Mouse (Mus musculus) liver, embryonic 15.5 days (tissue): ENCODE measurements around the gene Ddhd1. TPM values are rescaled to one million over a fixed set of nuclear protein-coding genes. Genes with fewer than 3 reads are reported as not detected.

Source experiments
- ATAC-seq: fragments of 200-750 bp; cut with Nextera tagmentation; 2 replicates; pipeline ENCODE4 v1.8.0; 2017; ENCODE audit warnings: moderate number of reproducible peaks, mild to moderate bottlenecking, moderate library complexity; ENCODE audit not compliant: insufficient read depth
- H3K27ac ChIP-seq: fragments of 300-500 bp; sonication (generic); replicated peaks from 2 replicates; pipeline ENCODE4 v1.5.1; 2015; ENCODE audit warnings: mild to moderate bottlenecking, inconsistent platforms
- H3K27me3 ChIP-seq: fragments of 300-500 bp; sonication (generic); 2 replicates; pipeline ENCODE4 v1.6.1; 2015; ENCODE audit warnings: mild to moderate bottlenecking, inconsistent platforms
- H3K36me3 ChIP-seq: fragments of 300-500 bp; sonication (generic); replicated peaks from 2 replicates; pipeline ENCODE4 v1.6.1; 2015; ENCODE audit warnings: moderate library complexity, mild to moderate bottlenecking, inconsistent platforms
- H3K4me1 ChIP-seq: fragments of 300-500 bp; sonication (generic); replicated peaks from 2 replicates; pipeline ENCODE4 v1.6.1; 2015; ENCODE audit warnings: inconsistent platforms
- H3K4me2 ChIP-seq: fragments of 300-500 bp; sonication (generic); 2 replicates; pipeline ENCODE4 v1.6.1; 2015; ENCODE audit warnings: moderate library complexity, mild to moderate bottlenecking, inconsistent platforms
- H3K4me3 ChIP-seq: fragments of 300-500 bp; sonication (generic); replicated peaks from 2 replicates; pipeline ENCODE4 v1.5.1; 2015; ENCODE audit warnings: mild to moderate bottlenecking, inconsistent platforms
- H3K9ac ChIP-seq: fragments of 300-500 bp; sonication (generic); 2 replicates; pipeline ENCODE4 v1.6.1; 2015; ENCODE audit warnings: moderate library complexity, mild to moderate bottlenecking, inconsistent platforms
- H3K9me3 ChIP-seq: fragments of 300-500 bp; sonication (generic); replicated peaks from 2 replicates; pipeline ENCODE4 v1.6.1; 2016; ENCODE audit warnings: inconsistent platforms
- WGBS: fragments of 180-500 bp; shearing (Covaris S2); methylation state at CpG from one replicate; pipeline ENCODE4 v1.1.7; 2015; ENCODE audit warnings: mixed read lengths; ENCODE audit not compliant: insufficient replicate concordance; 5-methylcytosine and 5-hydroxymethylcytosine counted together
- polyA plus RNA-seq: library from polyadenylated mRNA; unstranded; fragments of >200 nt; fragmentation: Nextera tagmentation; extraction: Ambion mirVana; gene quantifications from 2 replicates; pipeline ENCODE4 v1.2.1, GENCODE M21; 2015

Ddhd1 gene
- polyA plus RNA-seq, 1 experiment from 2014 or later, result 6.9 TPM

DNA sequence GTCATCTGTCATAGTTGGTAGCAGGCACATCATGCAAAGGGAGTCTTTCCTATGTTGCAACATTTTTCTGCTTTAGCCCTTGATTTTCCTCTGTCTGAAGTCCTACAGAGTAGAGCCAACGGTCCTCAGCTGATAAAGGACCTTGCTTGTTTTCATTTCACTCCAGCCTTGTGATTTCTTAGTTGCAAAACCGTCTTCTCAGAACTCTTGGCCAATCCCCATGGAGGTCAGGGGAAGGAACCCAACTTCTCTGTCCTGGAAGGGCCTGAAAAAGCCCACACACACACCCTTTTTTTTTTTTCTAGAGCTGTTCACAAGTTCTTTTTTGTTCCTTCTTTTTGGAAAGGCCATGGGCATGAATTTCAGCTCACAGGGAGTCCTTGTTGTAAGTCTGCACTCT is 9.3 kb upstream of the Ddhd1 start:
- no peaks in the 10 kb centered on the region for H3K9me3 ChIP-seq
- no peak overlapping the region for H3K27ac ChIP-seq
- H3K4me2 ChIP-seq, result no peak overlapping the region
- H3K36me3 ChIP-seq, result no peaks in the 10 kb centered on the region
- H3K9ac ChIP-seq, result no peak overlapping the region
- H3K27me3 ChIP-seq, result no peaks in the 10 kb centered on the region; the same call in 1 of the 2 replicates
- no peaks in the 10 kb centered on the region for H3K4me1 ChIP-seq
- H3K4me3 ChIP-seq, result no peak overlapping the region
- WGBS, result 34% methylated on average over 2 of the region's 2 CpGs
- no peak for ATAC-seq

DNA sequence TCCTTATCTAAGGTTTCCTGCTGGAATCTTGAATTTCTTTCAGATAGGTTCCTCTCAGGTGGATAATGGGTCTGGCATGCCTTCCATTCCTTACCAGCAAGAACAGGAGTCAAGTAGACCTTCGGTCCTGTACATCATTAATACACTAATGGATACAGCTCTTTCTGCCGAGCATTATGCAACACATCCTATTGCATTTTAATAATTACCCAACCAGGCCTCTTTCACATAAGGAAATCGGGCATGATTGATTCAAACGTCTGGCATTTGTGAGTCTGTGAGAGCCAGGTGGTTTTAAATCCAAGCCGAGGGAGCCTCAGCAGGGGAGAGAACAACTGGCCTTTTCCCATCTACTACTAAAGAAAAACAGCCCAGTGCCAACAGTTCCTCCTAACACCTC is 3.6 kb upstream of the Ddhd1 start:
- no peaks in the 10 kb centered on the region for H3K9me3 ChIP-seq
- H3K36me3 ChIP-seq, result no peaks in the 10 kb centered on the region
- ATAC-seq, result no peak
- no peak overlapping the region for H3K27ac ChIP-seq
- no peak overlapping the region for H3K9ac ChIP-seq
- no peak overlapping the region for H3K4me3 ChIP-seq
- H3K27me3 ChIP-seq, result no peaks in the 10 kb centered on the region
- WGBS, result 41% methylated on average over 5 of the region's 5 CpGs
- peaks cover 22% of the 10 kb centered on the region for H3K4me1 ChIP-seq
- H3K4me2 ChIP-seq, result no peak overlapping the region

GRCm38 (mm10) chr14:45660315-45660714 is 2.4 kb upstream of the Ddhd1 start:
- no peak overlapping the region for H3K4me2 ChIP-seq
- no peak overlapping the region for H3K27ac ChIP-seq
- peaks cover 33% of the 10 kb centered on the region for H3K4me1 ChIP-seq
- no peak overlapping the region for H3K4me3 ChIP-seq
- no peaks in the 10 kb centered on the region for H3K27me3 ChIP-seq
- H3K9me3 ChIP-seq, result no peaks in the 10 kb centered on the region
- H3K9ac ChIP-seq, result no peak overlapping the region
- 27% methylated on average over 1 of the region's 1 CpGs for WGBS
- no peak for ATAC-seq
- no peaks in the 10 kb centered on the region for H3K36me3 ChIP-seq

DNA sequence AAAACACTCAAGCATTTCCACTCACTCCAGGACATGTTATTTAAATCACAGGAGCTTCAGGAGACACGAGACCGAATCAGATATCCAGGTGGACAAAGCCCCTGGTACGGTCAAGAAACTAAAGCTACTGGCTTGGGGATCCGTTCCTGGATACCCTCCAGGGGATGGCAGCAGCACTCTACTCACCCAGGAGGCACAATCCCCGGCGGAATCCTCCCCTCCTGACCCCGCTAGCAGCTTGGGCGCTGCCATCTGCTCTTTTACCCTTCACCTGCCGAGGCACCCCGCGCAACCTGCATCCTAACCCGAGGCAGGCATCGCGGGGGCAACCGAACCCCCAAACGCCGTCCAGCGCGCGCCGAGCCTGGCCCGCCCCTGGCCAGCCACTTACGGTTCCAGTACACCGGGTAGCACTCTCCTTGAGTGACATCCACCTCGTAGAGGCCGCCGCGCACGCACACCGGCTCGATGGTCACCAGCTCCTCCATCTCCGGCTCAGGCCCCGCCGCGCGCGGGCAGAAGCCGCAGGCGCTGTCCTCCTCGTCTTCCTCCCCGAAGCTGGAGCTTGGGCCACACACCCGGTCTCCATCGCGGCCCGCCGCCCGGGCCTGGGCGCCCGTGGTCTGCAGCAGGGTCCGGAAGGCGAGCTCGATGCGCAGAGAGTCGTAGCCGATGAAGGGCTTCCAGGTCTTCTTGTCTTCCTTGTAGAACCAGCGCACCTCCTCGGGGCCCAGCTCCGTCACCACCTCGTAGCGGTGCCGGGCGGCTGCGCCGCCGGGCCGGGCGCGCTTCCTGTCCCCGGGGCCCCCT is 907 bp downstream of the Ddhd1 start:
- Histone ChIP-seq H3K4me2 (peak overlapping the region; percentile 84), H3K4me3 (peak overlapping the region; percentile 74), H3K36me3 (no peaks in the 10 kb centered on the region; the same call in 1 of the 2 replicates), H3K27me3 (no peaks in the 10 kb centered on the region), H3K27ac (peak overlapping the region; percentile 97), H3K9me3 (no peaks in the 10 kb centered on the region), H3K4me1 (peaks cover 65% of the 10 kb centered on the region), H3K9ac (peak overlapping the region; percentile 88)
- under 1% methylated on average over 69 of the region's 69 CpGs for WGBS
- ATAC-seq, result peak; percentile 13

DNA sequence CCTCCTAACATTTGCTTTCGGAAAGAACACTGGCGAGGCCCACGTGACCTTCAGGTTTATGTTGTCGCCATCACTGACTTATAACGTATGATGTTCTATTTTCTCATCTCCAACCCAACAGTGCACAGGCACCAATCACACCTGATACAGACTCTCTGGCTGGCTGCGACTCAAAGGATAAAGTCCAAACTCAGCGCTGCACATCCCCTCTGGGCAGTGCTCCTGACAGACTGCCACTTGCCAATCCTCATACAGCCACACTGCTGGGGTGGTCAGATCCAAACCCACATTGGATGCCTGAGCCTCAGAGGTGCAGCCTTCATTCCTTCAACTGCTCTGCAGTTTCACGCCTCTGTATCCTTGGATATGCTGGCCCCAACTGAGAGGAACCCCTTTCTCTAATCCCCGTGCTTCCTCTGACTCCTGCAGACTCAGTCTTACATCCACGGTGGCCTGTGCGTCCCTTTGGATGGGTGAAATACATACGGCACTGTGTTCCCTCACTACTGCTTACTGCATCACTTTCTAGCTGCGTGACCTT is 3.0 kb downstream of the Ddhd1 start:
- Histone ChIP-seq H3K9me3 (no peaks in the 10 kb centered on the region), H3K36me3 (no peaks in the 10 kb centered on the region; the same call in 1 of the 2 replicates), H3K4me3 (peak overlapping the region; percentile 74), H3K4me1 (peaks cover 83% of the 10 kb centered on the region), H3K27me3 (no peaks in the 10 kb centered on the region), H3K9ac (peak overlapping the region; percentile 88; the same call in 1 of the 2 replicates), H3K27ac (peak overlapping the region; percentile 91), H3K4me2 (peak overlapping the region; percentile 84)
- 80% methylated on average over 13 of the region's 13 CpGs for WGBS
- no peak for ATAC-seq

GRCm38 (mm10) chr14:45653756-45654155 is 4.2 kb downstream of the Ddhd1 start:
- Histone ChIP-seq H3K9ac (peak overlapping the region; percentile 22; the same call in 1 of the 2 replicates), H3K36me3 (no peaks in the 10 kb centered on the region; the same call in 1 of the 2 replicates), H3K27me3 (no peaks in the 10 kb centered on the region), H3K9me3 (no peaks in the 10 kb centered on the region), H3K27ac (peak overlapping the region; percentile 91), H3K4me3 (peak overlapping the region; percentile 74), H3K4me2 (peak overlapping the region; percentile 84), H3K4me1 (peaks cover 85% of the 10 kb centered on the region)
- 30% methylated on average over 2 of the region's 2 CpGs for WGBS
- peak; percentile 79 for ATAC-seq

DNA sequence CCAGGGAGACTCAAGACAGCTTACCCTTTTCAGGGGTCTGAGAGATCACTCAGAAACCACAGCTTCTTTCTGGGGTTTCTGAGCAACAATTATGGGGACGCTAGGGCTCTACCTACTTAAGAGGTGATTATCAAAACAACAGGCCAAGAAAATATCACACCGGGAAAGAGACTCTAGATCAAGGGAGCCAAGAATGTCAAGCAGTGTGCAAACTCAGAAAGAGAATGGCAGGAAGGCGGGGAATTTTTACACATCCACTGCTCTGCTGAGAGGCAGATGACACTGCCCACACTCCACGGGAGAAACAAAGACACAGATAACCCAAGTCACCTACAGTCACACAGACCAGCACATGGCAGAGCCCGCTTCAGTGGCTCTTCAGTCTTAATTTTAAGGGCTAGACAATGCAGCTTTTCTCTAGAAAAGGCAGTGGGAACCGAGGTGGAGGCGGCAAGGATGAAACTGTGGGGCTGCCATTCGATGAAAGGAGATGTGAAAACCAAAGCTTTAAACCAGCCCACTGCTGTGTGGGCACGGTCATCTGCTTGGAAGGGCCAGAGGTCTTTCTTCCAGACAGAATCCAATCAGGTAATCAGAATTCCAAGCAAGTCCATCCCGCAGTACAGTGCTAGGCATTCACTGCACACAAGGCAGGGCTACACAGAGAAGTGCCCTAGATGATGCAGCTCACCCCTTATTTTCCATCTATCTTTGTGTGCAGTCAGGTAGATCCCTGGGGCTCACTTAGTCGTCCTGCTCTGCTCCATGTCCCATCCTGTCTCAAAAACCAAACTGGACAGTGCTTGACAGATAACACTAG is 8.7 kb downstream of the Ddhd1 start:
- Histone ChIP-seq H3K4me3 (no peak overlapping the region), H3K36me3 (no peaks in the 10 kb centered on the region; the same call in 1 of the 2 replicates), H3K27ac (peak overlapping the region; percentile 45; the same call in 1 of the 2 replicates), H3K4me1 (peaks cover 78% of the 10 kb centered on the region), H3K4me2 (no peak overlapping the region), H3K9me3 (no peaks in the 10 kb centered on the region), H3K9ac (no peak overlapping the region), H3K27me3 (no peaks in the 10 kb centered on the region)
- ATAC-seq, result no peak
- 71% methylated on average over 11 of the region's 11 CpGs for WGBS

DNA sequence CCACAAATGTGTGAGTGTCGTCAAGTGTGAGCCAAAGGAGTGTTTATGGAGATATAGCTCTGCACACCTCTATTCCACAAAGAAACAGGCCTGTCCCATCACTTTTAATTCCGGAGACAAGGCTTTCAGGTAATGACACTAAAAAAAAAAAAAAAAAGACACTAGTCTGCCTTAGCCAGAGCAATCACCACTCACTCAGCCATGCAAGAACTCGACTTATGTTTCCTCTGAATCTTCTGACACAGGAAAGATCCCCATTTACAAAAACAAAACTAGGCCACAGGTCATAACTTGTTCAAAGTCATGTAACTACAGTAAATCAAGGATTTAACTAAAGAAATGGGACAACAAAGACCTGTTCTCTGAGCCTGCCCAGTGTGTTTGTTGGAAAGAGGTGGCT is 9.8 kb downstream of the Ddhd1 start:
- no peak for ATAC-seq
- Histone ChIP-seq H3K4me3 (no peak overlapping the region), H3K4me1 (peaks cover 68% of the 10 kb centered on the region), H3K9ac (no peak overlapping the region), H3K27me3 (no peaks in the 10 kb centered on the region), H3K36me3 (no peaks in the 10 kb centered on the region; the same call in 1 of the 2 replicates), H3K9me3 (no peaks in the 10 kb centered on the region), H3K27ac (no peak overlapping the region), H3K4me2 (no peak overlapping the region)
- WGBS, result 83% methylated on average over 3 of the region's 3 CpGs

- no peak overlapping the region for H3K4me3 ChIP-seq
- H3K36me3 ChIP-seq, result no peaks in the 10 kb centered on the region; the same call in 1 of the 2 replicates
- no peak overlapping the region for H3K27ac ChIP-seq
- H3K27me3 ChIP-seq, result no peaks in the 10 kb centered on the region
- no peaks in the 10 kb centered on the region for H3K9me3 ChIP-seq
- no peak overlapping the region for H3K9ac ChIP-seq
- no peak overlapping the region for H3K4me2 ChIP-seq
- no peak for ATAC-seq
- WGBS, result 87% methylated on average over 11 of the region's 11 CpGs
- peaks cover 63% of the 10 kb centered on the region for H3K4me1 ChIP-seq
These were observed 10.3 kb downstream of the Ddhd1 start for GRCm38 (mm10) chr14:45647632-45648031.

DNA sequence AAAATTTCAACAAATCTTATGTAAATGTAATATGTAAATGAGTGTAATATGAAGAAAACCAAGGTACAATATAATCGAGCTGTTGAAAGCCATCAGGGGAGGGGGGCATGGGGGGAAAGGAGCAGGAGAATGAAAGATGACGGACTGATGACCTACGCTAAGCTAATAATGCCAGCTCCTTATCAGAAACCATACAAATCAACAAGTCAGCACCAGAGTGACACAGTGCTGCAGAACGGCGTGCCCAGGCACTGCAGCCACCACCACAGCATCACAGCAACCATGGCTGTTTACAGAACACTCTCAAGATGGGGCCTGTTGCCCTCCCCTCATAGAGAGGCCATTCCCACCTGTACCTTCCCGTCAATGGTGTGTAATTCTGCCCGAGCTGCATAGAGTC is 10.8 kb downstream of the Ddhd1 start:
- Histone ChIP-seq H3K9me3 (no peaks in the 10 kb centered on the region), H3K27me3 (no peaks in the 10 kb centered on the region), H3K4me2 (no peak overlapping the region), H3K27ac (no peak overlapping the region), H3K36me3 (no peaks in the 10 kb centered on the region; the same call in 1 of the 2 replicates), H3K4me1 (peaks cover 58% of the 10 kb centered on the region), H3K4me3 (no peak overlapping the region), H3K9ac (no peak overlapping the region)
- WGBS, result 71% methylated on average over 7 of the region's 7 CpGs
- ATAC-seq, result no peak

DNA sequence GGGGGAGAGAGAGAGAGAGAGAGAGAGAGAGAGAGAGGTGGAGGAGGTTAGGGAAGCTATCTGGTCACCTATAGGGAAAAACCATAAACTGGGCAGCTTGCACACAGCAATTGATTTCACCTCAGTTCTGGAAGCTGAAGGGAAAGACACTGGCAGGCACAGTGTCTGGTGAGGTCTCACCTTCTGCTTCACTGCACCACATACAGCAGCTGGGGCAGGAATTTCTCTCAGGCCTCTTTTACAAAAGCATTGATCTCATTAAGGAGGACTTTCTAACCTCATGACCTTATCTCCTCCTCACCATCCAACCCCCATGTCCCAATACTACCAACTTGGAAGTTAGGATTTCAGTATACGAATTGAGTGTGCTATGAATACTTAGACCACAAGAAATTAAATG is 13.2 kb downstream of the Ddhd1 start:
- Histone ChIP-seq H3K4me2 (no peak overlapping the region), H3K9me3 (no peaks in the 10 kb centered on the region), H3K4me1 (peaks cover 39% of the 10 kb centered on the region), H3K9ac (no peak overlapping the region), H3K36me3 (no peaks in the 10 kb centered on the region), H3K27ac (no peak overlapping the region), H3K4me3 (no peak overlapping the region), H3K27me3 (no peaks in the 10 kb centered on the region)
- 67% methylated on average over 1 of the region's 1 CpGs for WGBS
- ATAC-seq, result no peak
